Mouse (Mus musculus): ENCODE results near the gene Hacl1. TPM values are rescaled to one million over a fixed set of nuclear protein-coding genes. Genes with fewer than 3 reads are reported as not detected.
A peak's percentile ranks its signal among the peaks of the same experiment; 100 is the strongest.
"Not testable (repeated sequence)": the region's sequence is repeated elsewhere in the genome, so short reads cannot be mapped to it uniquely, and the experiment has no call there.

Gene Hacl1
- total RNA-seq, 4 experiments from 2014 or later = 12.2 to 14.6 (median 14.0) TPM

- DNase-seq (ENCODE audit: low spot score) = no peak
Measured at GRCm38 (mm10) chr14:31641506-31642155, 545 bp upstream of the Hacl1 start.

GRCm38 (mm10) chr14:31640346-31640889 is 668 bp downstream of the Hacl1 start, which contains the start of gene Gm49387:
TSS of gene Gm49387 (minus strand) at chr14:31640878.
- DNase-seq (ENCODE audit: low spot score) = no peak

- DNase-seq (ENCODE audit: low spot score) = no peak
Measured at GRCm38 (mm10) chr14:31630677-31631076, 10.4 kb downstream of the Hacl1 start.

GRCm38 (mm10) chr14:31622748-31623147 is 18.3 kb downstream of the Hacl1 start:
- DNase-seq (ENCODE audit: low spot score) = no peak

- no peak for DNase-seq (ENCODE audit: low spot score)
Measured at GRCm38 (mm10) chr14:31620591-31621223, 20.4 kb downstream of the Hacl1 start.

GRCm38 (mm10) chr14:31617997-31618396 is 23.1 kb downstream of the Hacl1 start:
- DNase-seq (ENCODE audit: low spot score) = no peak

GRCm38 (mm10) chr14:31617204-31617603 is 23.9 kb downstream of the Hacl1 start:
- DNase-seq (ENCODE audit: low spot score) = no peak

- no peak for DNase-seq (ENCODE audit: low spot score)
Measured at GRCm38 (mm10) chr14:31613671-31614070, 27.4 kb downstream of the Hacl1 start.

GRCm38 (mm10) chr14:31611986-31612385 is 29.1 kb downstream of the Hacl1 start:
- DNase-seq (ENCODE audit: low spot score) = no peak

GRCm38 (mm10) chr14:31605514-31605913 is 35.6 kb downstream of the Hacl1 start:
- DNase-seq (ENCODE audit: low spot score) = no peak

GRCm38 (mm10) chr14:31604916-31605315 is 36.2 kb downstream of the Hacl1 start:
- peak; percentile 31 for DNase-seq (ENCODE audit: low spot score)

- DNase-seq (ENCODE audit: low spot score) = not testable (repeated sequence)
Measured at GRCm38 (mm10) chr14:31602616-31602979, 38.5 kb downstream of the Hacl1 start.

- DNase-seq (ENCODE audit: low spot score) = no peak
Measured at GRCm38 (mm10) chr14:31601908-31602615, 39.0 kb downstream of the Hacl1 start.

- DNase-seq (ENCODE audit: low spot score) = no peak
Measured at GRCm38 (mm10) chr14:31597446-31597845, 43.6 kb downstream of the Hacl1 start.

- no peak for DNase-seq (ENCODE audit: low spot score)
Measured at GRCm38 (mm10) chr14:31596408-31596807, 44.7 kb downstream of the Hacl1 start.

GRCm38 (mm10) chr14:31594693-31595092 is 46.4 kb downstream of the Hacl1 start:
- no peak for DNase-seq (ENCODE audit: low spot score)

- no peak for DNase-seq (ENCODE audit: low spot score)
Measured at GRCm38 (mm10) chr14:31593036-31593435, 48.0 kb downstream of the Hacl1 start.

GRCm38 (mm10) chr14:31591243-31591642 is 49.8 kb downstream of the Hacl1 start, which contains the start of gene Colq:
TSS of gene Colq (minus strand) at chr14:31591343.
- DNase-seq (ENCODE audit: low spot score) = no peak

- DNase-seq (ENCODE audit: low spot score) = no peak
Measured at GRCm38 (mm10) chr14:31586451-31586850, 54.6 kb downstream of the Hacl1 start.

GRCm38 (mm10) chr14:31583082-31583481 is 58.0 kb downstream of the Hacl1 start:
- no peak for DNase-seq (ENCODE audit: low spot score)

GRCm38 (mm10) chr14:31577966-31578735 is 62.9 kb downstream of the Hacl1 start:
- DNase-seq (ENCODE audit: low spot score) = no peak
